Mouse (Mus musculus) T-helper 1 cell (primary cell): ENCODE data around the gene Atf7.

Experiments used
- in situ Hi-C: fragments of 300-600 bp; cut with MboI, MseI; formaldehyde crosslinking; loops from one replicate; pipeline ENCODE4 v1.15.1; 2025; ENCODE audit warnings: high pct_unique_total_duplicates

Atf7 gene

GRCm38 (mm10) chr15:102552599-102552998 is 72.7 kb downstream of the Atf7 start:
- in situ Hi-C loops: no loop called here

DNA sequence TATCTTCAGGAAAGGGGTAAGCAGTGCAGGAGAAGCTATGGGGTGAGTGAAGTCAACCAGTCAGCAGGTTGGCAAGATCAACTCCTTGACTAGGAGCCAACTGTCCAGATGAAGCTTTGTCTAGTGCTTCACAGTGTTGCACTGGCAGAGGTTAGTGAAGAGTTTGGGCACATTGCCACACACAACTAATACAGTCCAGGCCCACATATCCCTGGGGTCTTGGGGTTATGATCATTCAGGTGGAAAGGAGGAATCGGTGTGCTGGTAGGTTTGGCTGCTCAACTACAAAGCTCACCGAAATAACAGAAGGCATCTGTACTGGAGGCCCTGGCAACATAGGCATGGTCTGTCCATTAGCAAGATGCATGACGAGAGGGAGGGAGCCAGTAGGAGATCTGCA is 77.8 kb downstream of the Atf7 start:
- in situ Hi-C loops: no loop called here

DNA sequence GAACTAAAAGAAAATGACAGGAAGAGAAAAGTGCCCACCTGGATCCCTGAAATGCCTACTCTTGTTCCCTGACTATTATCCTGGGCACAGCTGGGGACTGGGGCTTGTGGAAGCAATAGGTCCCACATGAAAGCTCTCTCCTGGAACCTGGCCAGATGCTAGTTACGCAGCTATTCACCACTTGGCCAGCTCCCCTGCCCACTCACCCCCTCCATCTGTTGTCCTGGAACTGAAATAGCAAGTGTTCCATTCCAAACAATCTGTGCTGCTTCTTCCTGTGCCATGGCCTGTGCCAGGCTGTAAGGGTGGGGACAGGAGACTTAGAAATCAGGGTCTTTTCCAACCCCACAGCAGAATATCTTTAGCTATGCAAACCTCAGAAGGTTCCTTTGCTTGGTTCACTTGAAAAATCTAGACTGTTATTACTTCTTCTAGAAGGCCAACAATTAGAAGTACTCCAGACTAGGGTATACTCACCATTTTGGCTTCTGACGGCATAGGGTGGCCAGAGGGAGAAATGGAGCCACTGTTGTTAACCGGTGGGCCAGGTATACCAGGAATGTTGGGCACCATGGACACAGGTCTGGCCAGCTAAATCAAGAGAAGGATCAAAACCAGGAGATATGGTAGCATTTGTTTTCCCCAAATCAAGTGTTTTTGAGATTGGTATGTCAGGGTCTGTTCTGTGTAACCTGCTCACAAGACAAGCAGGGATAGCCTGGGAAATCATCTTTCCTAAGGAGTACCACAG is 78.4 kb downstream of the Atf7 start:
- in situ Hi-C loops: no loop called here

DNA sequence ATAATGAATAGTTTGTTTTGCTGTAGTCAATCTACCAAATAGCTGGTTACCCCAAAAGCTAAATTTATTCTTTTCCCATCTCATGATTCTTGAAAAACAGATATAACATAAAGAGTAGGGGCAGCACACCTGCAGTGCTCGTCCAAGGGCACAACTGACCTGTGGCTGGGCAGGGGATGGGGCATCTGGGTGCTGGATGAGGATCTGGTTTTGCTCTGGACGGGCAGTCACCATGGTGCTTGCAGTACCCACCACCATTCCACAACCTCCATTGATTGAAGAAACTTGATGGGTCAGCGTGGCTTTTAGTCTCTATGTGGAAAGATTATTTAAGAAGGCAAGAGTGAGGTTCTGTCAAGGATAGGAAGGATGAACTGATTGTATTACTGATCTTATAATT is 79.0 kb downstream of the Atf7 start:
- in situ Hi-C loops: no loop called here

GRCm38 (mm10) chr15:102544801-102545200 is 80.5 kb downstream of the Atf7 start:
- in situ Hi-C loops: no loop called here

DNA sequence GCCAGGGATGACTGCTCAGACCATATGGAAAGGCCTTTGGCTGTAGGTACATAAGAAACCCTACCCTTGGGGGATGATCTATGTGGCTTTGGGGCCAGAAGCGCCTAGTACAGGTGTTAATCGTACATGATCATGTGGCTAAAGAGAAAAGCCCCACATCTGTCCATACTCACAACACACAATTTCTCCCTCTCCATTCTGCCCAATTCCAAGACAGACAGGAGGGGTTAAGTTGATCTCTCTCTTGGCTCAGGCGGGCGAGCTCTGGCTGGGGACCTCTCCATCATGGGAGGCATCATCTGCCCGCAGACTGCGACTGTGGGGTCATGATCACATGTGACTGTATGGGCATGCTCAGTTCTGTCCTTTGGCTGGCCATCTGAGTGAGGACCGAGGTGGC is 91.3 kb downstream of the Atf7 start:
- in situ Hi-C loops: no loop called here

- in situ Hi-C loops: no loop called here
Observed at GRCm38 (mm10) chr15:102532106-102532900, 93.0 kb downstream of the Atf7 start.

- in situ Hi-C loops: no loop called here
Observed at GRCm38 (mm10) chr15:102531586-102531985, 93.7 kb downstream of the Atf7 start.

GRCm38 (mm10) chr15:102530566-102530965 is 94.7 kb downstream of the Atf7 start:
- in situ Hi-C loops: no loop called here

DNA sequence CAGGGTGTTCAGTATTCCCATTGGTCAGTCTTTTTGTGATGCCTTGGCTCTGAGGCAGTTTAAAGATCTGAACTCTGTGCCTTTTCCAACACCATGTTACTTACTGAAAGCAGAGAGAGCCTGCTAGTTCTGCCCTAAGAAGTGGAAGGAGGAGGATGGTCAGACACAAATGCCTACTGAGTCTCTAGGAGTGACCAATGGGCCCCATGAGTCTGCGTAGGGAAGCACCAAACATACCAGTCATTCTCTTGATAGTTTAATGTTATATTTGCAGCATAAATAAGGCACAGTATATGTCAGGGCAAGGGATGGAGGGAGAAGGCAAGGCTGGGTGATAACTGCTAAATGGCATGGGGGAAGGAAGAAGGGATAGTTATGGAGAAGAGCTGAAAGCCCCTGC is 96.9 kb downstream of the Atf7 start:
- in situ Hi-C loops: no loop called here

DNA sequence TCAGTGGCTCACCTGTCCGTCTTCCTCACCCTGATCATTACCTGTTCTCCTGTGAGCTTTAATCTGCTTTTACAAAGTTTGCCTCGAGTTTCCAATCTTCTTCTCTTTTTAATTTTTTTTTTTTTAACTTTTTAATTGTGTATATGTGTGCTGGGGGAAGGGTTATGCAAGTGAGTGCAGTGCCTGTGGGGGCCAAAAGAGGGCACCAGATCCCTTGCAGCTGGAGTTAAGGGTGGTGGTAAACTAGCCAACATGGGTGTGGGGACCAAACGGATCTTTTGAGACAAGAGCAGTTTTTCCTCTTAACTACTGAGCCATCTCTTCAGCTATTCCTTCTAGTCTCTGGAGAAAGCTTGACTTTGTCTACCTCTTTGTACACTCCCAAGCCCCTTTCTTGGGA is 97.3 kb downstream of the Atf7 start:
- in situ Hi-C loops: no loop called here

- in situ Hi-C loops: no loop called here
Observed at GRCm38 (mm10) chr15:102526111-102527002, 98.9 kb downstream of the Atf7 start.

DNA sequence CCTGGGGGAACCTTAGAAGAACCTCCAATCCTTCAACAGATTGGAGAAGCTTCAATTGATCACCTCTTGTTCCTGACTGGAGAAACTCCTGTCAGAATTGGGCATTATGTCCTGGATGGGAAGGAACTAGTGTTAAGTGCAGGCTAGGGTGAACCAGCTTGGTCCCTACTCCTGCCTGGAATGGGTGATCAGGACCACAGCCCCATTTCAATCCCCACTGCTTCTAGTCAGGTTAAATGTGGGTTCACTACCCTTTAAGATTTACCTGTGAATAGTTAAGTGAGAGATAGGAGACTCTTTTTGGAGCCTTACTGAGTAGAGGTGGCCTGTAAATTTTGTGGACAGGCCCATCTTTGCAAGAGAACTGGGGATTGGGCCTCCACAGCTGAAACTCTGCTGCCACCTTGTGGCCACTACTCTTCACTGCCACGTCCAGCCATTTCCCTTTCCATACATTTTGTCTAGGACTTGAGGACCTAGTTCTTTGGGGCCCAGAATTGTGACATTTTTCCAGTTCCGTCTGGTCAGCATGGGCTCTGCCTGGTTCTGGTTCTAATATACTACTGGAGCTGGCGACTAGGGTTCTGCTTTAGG is 100.3 kb downstream of the Atf7 start, which contains the start of gene Npff:
TSS of gene Npff (minus strand) at position 51 of the 594 bp plus-strand sequence.
- in situ Hi-C loops: no loop called here

DNA sequence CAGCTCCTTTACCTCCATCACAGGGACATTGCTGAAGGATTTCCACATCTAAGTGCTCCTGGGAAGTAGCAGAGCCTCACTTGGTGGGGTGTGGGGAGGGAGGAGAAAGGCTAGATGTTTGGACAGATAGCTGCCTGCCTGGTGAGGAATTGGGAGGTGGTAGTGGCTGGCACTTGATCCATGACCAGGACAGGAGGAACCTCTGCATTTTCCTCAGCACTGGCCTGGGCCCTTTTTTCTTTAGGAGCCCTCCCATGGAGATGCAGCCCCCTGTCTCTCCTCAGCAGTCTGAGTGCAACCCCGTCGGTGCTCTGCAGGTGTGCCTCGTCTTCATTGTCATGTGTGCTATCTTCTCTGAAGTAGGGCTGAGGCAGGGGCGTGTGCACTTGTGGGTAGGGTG is 103.8 kb downstream of the Atf7 start:
- in situ Hi-C loops: no loop called here

- in situ Hi-C loops: no loop called here
Observed at GRCm38 (mm10) chr15:102520416-102520815, 104.8 kb downstream of the Atf7 start.

DNA sequence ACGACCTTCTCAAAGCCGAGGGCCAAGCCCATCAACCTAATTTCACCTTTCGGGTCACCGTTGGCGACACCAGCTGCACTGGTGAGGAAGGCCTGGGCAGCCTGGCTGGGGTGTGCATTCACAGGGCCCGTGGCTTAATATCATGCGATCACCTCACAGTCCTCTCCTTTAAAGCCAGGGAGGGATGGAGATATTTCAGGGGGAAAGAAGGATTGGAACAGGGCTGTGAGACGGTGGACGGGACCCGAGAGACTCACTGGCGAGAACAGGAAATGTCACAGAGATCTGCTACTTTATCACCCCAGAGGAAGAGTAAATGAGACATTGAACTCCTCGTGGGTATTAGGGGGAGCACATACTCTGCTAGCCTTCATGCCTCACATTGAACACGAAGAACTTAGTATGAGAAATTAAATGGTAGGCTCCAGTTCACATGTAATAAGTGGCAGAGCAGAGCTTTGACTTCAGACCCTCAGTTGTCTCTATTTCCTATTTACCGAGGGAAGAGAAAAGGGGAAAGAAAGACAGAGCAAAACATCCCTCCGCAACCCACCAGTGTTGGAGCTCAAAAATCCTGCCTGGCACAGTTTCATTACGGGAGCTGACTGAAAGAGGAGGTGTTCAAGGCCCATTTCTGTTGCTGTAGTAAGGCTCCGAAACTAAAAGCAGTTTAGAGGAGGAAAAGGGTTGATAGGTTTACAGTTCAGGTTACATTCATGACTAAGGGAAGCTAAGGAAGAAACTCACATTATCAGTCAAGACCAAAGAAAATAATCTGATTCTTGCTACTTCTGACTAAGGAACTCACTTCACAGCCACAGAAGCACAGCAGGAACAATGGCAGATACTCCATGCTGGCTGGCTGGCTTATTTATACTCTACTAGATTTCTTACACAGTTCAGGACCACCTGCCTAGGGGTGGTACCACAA is 105.8 kb downstream of the Atf7 start:
- in situ Hi-C loops: loop anchor here (5.0 kb wide), 1 partner anchor 47 kb away; the partner anchor contains the start of gene Pcbp2

DNA sequence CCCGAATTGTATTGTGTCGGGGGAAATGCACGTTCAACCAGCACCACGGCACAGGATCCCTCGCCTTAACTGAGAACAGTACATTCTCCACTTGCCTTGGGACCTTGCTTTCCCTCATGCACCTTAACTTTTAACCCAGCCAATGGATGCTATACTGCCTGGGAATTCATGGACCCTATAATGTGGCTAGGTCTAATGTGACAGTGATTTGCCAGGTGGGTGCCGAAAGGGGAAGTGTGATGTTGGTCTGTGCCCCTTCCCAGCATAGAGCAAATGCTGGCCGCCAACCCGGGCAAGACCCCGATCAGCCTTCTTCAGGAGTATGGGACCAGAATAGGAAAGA is 106.4 kb downstream of the Atf7 start:
- in situ Hi-C loops: loop anchor here (5.0 kb wide), 1 partner anchor 47 kb away; the partner anchor contains the start of gene Pcbp2

- in situ Hi-C loops: loop anchor here (5.0 kb wide), 1 partner anchor 46 kb away; the partner anchor contains the start of gene Pcbp2
Observed at GRCm38 (mm10) chr15:102517976-102518858, 107.0 kb downstream of the Atf7 start, which contains the start of gene Tarbp2. TSS of gene Tarbp2 (plus strand) at chr15:102518192.

DNA sequence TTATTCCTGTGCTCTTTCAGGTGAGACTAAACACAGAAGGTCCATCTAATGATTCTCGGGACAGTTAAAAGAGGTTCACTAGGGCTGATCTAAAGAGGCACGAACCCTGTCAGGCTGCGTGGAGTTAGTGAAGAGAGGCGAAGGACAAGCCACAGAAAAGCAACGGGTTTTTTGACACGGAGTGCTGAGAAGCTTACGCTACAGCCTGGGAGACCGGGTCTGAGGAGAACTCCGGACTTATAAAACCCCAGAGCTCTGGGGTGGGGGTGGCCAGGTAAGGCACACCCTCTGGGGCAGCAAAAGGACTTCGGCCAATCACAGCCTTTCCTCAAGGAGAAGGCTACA is 107.7 kb downstream of the Atf7 start:
- in situ Hi-C loops: loop anchor here (5.0 kb wide), 1 partner anchor 45 kb away; the partner anchor contains the start of gene Pcbp2
